Mouse (Mus musculus): ENCODE data around the gene Rassf10. TPM values are rescaled to one million over a fixed set of nuclear protein-coding genes. Genes with fewer than 3 reads are reported as not detected.
A peak's percentile ranks its signal among the peaks of the same experiment; 100 is the strongest.
"Not testable (repeated sequence)": the region's sequence is repeated elsewhere in the genome, so short reads cannot be mapped to it uniquely, and the experiment has no call there.

Gene Rassf10
- total RNA-seq (2021), result under 1 TPM; 0.17 to 0.48 TPM
- long read RNA-seq, experiment 1, result 0 reads
- long read RNA-seq, experiment 2, partial matches to known transcripts, result 0 of 4 reads
- long read RNA-seq, experiment 2, other reads (novel, unspliced or antisense), result 0 of 4 reads

DNA sequence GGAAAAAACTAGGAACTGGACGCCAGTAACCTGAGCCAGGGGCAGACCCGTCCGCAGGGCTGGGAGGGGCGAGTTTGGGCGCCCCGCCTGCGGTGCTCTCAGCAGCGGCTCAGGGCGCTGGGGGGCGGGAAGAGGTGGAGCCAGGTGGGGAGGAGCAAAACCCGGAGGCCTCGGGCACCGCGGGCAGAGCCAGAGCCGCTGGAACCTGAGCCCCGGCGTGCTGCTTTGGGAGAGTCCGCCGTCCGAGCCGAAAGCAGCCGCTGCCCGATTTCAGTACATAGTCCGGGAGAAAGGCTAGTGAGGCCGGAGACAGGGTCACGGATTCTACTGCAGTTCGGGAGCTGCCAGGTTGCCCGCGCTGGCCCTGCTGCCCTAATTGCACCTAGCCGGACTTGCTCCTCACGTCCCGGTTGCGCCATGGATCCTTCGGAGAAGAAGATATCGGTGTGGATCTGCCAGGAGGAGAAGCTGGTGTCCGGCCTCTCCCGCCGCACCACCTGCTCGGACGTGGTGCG lies at the start of gene Rassf10:
Rassf10 (plus strand) TSS at position 186 of the 515 bp plus-strand sequence.
- TF ChIP-seq CTCF (IDR thresholded peaks at IDR 0.05), result no peak
- H3K27ac ChIP-seq, result peak within 1 kb of the TSS; percentile 79
- peak within 1 kb of the TSS; percentile 74 for H3K4me3 ChIP-seq
- intact Hi-C loops (cut with DNase I), result no loop called here
- DNase-seq, result peak; percentile 88

- intact Hi-C loops (cut with DNase I), result no loop called here
- TF ChIP-seq CTCF (IDR thresholded peaks at IDR 0.05), result no peak
- no peak overlapping the region for H3K27ac ChIP-seq
- H3K4me3 ChIP-seq, result no peak overlapping the region
- DNase-seq, result no peak
Observed at GRCm38 (mm10) chr7:112906848-112907247, 46.9 kb upstream of the Rassf10 start.

GRCm38 (mm10) chr7:112907468-112907867 lies 46.3 kb upstream of the Rassf10 start:
- no peak overlapping the region for H3K4me3 ChIP-seq
- TF ChIP-seq CTCF (IDR thresholded peaks at IDR 0.05), result no peak
- DNase-seq, result no peak
- intact Hi-C loops (cut with DNase I), result no loop called here
- H3K27ac ChIP-seq, result no peak overlapping the region

- no peak overlapping the region for H3K27ac ChIP-seq
- intact Hi-C loops (cut with DNase I), result no loop called here
- no peak overlapping the region for H3K4me3 ChIP-seq
- no peak for TF ChIP-seq CTCF (IDR thresholded peaks at IDR 0.05)
- DNase-seq, result no peak
Observed at GRCm38 (mm10) chr7:112909164-112909563, 44.6 kb upstream of the Rassf10 start.

GRCm38 (mm10) chr7:112912969-112913368 lies 40.8 kb upstream of the Rassf10 start:
- DNase-seq, result no peak
- Histone ChIP-seq H3K4me3 (no peak overlapping the region), H3K27ac (no peak overlapping the region)
- no peak for TF ChIP-seq CTCF (IDR thresholded peaks at IDR 0.05)
- intact Hi-C loops (cut with DNase I), result no loop called here

GRCm38 (mm10) chr7:112915571-112915970 lies 38.2 kb upstream of the Rassf10 start:
- intact Hi-C loops (cut with DNase I), result no loop called here
- DNase-seq, result no peak
- TF ChIP-seq CTCF (IDR thresholded peaks at IDR 0.05), result no peak
- no peak overlapping the region for H3K27ac ChIP-seq
- H3K4me3 ChIP-seq, result no peak overlapping the region

DNA sequence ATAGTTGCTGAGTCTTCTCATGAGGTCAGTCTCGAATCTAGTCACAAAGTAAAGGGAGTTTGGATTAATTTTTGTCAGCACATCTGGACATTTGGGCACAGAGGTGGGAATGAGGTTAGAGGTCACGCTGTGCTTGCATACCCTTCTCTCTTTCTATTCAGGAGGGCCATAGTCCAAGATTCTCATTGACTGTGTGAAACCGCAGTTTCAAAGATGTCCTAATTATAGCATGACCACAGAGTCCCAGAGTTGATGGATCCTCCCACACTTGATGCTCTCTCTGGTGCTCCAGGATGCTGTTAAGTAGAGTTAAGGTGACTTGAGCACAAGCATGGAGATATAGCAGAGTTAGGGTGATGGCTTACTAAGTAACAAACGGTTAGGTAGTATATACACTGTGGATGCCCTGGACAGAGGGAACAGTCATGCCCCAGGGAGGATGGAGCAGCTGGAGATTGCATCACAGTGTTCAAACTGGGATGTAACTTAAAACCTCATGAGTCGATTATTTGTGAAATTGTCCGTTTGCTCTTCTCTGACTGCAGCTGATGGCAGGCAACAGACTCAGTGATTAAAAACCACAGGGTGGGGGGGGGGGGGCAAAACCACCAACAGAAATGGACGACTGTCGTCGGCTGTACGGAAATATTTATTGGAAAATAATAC lies 36.0 kb upstream of the Rassf10 start:
- Histone ChIP-seq H3K4me3 (peak overlapping the region; percentile 59), H3K27ac (peak overlapping the region; percentile 81)
- intact Hi-C loops (cut with DNase I), result no loop called here
- TF ChIP-seq CTCF (IDR thresholded peaks at IDR 0.05), result no peak
- DNase-seq, result peak; percentile 47

- intact Hi-C loops (cut with DNase I), result no loop called here
- Histone ChIP-seq H3K27ac (peak overlapping the region; percentile 81), H3K4me3 (peak overlapping the region; percentile 59)
- DNase-seq, result peak; percentile 89
- no peak; the same call in 1 of the 2 replicates for TF ChIP-seq CTCF (IDR thresholded peaks at IDR 0.05)
Observed at GRCm38 (mm10) chr7:112918279-112918991, 35.3 kb upstream of the Rassf10 start.

GRCm38 (mm10) chr7:112919845-112920244 lies 33.9 kb upstream of the Rassf10 start:
- DNase-seq, result peak; percentile 72
- no peak overlapping the region for H3K27ac ChIP-seq

GRCm38 (mm10) chr7:112922801-112923200 lies 31.0 kb upstream of the Rassf10 start:
- DNase-seq, result no peak
- TF ChIP-seq CTCF (IDR thresholded peaks at IDR 0.05), result no peak
- intact Hi-C loops (cut with DNase I), result loop anchor here (10.0 kb wide), 1 partner anchor 332 kb away; no protein-coding TSS in a partner anchor
- H3K27ac ChIP-seq, result no peak overlapping the region
- no peak overlapping the region for H3K4me3 ChIP-seq

More at GRCm38 (mm10) chr7:112919845-112920244, 33.9 kb upstream of the Rassf10 start:
- no peak overlapping the region for H3K4me3 ChIP-seq
- intact Hi-C loops (cut with DNase I), result loop anchor here (1.0 to 10.0 kb wide), 2 partner anchors 212 to 335 kb away; no protein-coding TSS in a partner anchor
- TF ChIP-seq CTCF (IDR thresholded peaks at IDR 0.05), result peak; percentile 87

- H3K4me3 ChIP-seq, result no peak overlapping the region
- H3K27ac ChIP-seq, result no peak overlapping the region
- intact Hi-C loops (cut with DNase I), result loop anchor here (10.0 kb wide), 1 partner anchor 331 kb away; no protein-coding TSS in a partner anchor
- no peak for DNase-seq
- TF ChIP-seq CTCF (IDR thresholded peaks at IDR 0.05), result no peak
Observed at GRCm38 (mm10) chr7:112923712-112924111, 30.1 kb upstream of the Rassf10 start.

DNA sequence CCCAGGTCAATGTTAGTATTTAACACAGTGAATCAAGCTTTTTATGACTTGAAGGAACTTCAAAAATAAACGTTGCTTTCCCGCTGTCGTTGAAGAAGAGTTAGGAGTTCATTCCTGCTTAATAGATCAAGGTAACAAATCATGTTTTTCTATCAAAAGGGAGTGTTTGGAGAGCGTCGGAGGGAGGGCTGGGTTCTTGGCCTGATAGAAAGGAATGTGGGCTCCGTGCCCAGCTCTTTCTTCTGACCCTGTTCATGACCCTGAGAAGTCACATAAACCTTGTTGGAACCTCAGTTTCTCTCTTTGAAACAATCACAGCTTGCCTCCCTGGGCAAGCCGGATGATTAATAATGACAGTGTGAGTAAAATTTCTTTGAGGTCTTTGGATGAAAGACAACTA lies 23.1 kb upstream of the Rassf10 start:
- TF ChIP-seq CTCF (IDR thresholded peaks at IDR 0.05), result no peak

DNA sequence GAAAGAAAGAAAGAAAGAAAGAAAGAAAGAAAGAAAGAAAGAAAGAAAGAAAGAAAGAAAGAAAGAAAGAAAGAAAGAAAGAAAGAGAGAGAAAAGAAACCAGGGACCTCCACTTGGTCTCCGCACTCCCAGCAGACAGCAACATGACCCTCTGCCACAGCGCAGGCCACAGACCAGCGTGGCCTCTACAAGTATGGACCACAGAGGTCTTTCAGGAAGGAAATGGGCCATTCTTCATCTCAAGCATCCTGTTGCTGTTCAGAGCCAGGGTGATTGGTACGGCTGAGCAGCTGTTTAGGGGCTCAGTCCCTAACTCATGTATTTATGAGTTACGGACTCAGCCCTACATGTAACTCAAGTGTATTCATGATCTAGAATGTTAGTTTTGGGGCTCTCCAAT lies 17.9 kb upstream of the Rassf10 start:
- H3K4me3 ChIP-seq; DNase-seq; intact Hi-C loops (cut with DNase I); H3K27ac ChIP-seq: not testable (repeated sequence)

More for the DNA sequence above, 23.1 kb upstream of the Rassf10 start:
- Histone ChIP-seq H3K27ac (no peak overlapping the region), H3K4me3 (no peak overlapping the region)
- no peak for DNase-seq
- intact Hi-C loops (cut with DNase I), result no loop called here
